1 mouse cellular context compared by ENCODE assay signal in genomic region chr15:98930017-98930734, GRCm38 (mm10).
TF ChIP-seq lines count a peak whose summit lies in the region.

No protein-coding gene starts in this region.

TF ChIP-seq in CH12.LX, 34 proteins besides CTCF, POLR2A, EP300 and RAD21:
- no peak for TF ChIP-seq MAFK (IDR thresholded peaks at IDR 0.05; ENCODE audit: insufficient replicate concordance, low read length)
- no peak for TF ChIP-seq E2F4 (IDR thresholded peaks at IDR 0.05; ENCODE audit: insufficient replicate concordance, low read depth, low read length)
- peak; percentile 76 for TF ChIP-seq CHD2 (IDR thresholded peaks at IDR 0.05; ENCODE audit: low read length)
- no peak; the same call in 1 of the 2 replicates for TF ChIP-seq SIN3A (IDR thresholded peaks at IDR 0.05; ENCODE audit: low read length)
- peak; percentile 92 for TF ChIP-seq ZMIZ1 (IDR thresholded peaks at IDR 0.05; ENCODE audit: low read depth, low read length)
- TF ChIP-seq MAZ (IDR thresholded peaks at IDR 0.05; ENCODE audit: low read depth, low read length): no peak
- TF ChIP-seq GABPA (IDR thresholded peaks at IDR 0.05; ENCODE audit: insufficient replicate concordance, low read depth, low read length): no peak
- no peak for TF ChIP-seq JUN (IDR thresholded peaks at IDR 0.05; ENCODE audit: insufficient read depth, low read depth, low read length)
- no peak for TF ChIP-seq NRF1 (IDR thresholded peaks at IDR 0.05; ENCODE audit: low read depth, low read length)
- no peak for TF ChIP-seq MAX (IDR thresholded peaks at IDR 0.05; ENCODE audit: low read length)
- no peak for TF ChIP-seq MYC (IDR thresholded peaks at IDR 0.05; ENCODE audit: low read depth, low read length)
- TF ChIP-seq MEF2A (IDR thresholded peaks at IDR 0.05; ENCODE audit: borderline replicate concordance, low read depth, low read length): no peak
- TF ChIP-seq JUND (conservative IDR thresholded peaks at IDR 0.05; ENCODE audit: low read depth, low read length): no peak
- TF ChIP-seq BHLHE40 (IDR thresholded peaks at IDR 0.05; ENCODE audit: low read depth, low read length): peak; percentile 30; the same call in 1 of the 2 replicates
- TF ChIP-seq ELF1 (IDR thresholded peaks at IDR 0.05; ENCODE audit: low read depth, low read length): peak; percentile 30; the same call in 1 of the 2 replicates
- no peak for TF ChIP-seq PAX5 (IDR thresholded peaks at IDR 0.05; ENCODE audit: low read length)
- no peak for TF ChIP-seq ZC3H11A (IDR thresholded peaks at IDR 0.05; ENCODE audit: low read depth, low read length)
- no peak for TF ChIP-seq TBP (conservative IDR thresholded peaks at IDR 0.05; ENCODE audit: low read depth, low read length)
- 0 out of 2 replicates have a peak, but pooled peaks have one; percentile 13 for TF ChIP-seq KAT2A (IDR thresholded peaks at IDR 0.05; ENCODE audit: insufficient replicate concordance, low read length)
- TF ChIP-seq ZKSCAN1 (IDR thresholded peaks at IDR 0.05; ENCODE audit: borderline replicate concordance, low read depth, low read length): no peak
- no peak for TF ChIP-seq ZNF384 (IDR thresholded peaks at IDR 0.05; ENCODE audit: low read depth, low read length)
- TF ChIP-seq POLR2AphosphoS2 (IDR thresholded peaks at IDR 0.05; ENCODE audit: low read depth, low read length): peak; percentile 99
- TF ChIP-seq ETS1 (conservative IDR thresholded peaks at IDR 0.05; ENCODE audit: low read depth, low read length): no peak
- peak; percentile 34; the same call in 1 of the 2 replicates for TF ChIP-seq MXI1 (IDR thresholded peaks at IDR 0.05; ENCODE audit: low read depth, low read length)
- peak; percentile 42 for TF ChIP-seq RCOR1 (conservative IDR thresholded peaks at IDR 0.05; ENCODE audit: low read depth, low read length)
- no peak; the same call in 1 of the 2 replicates for TF ChIP-seq SMC3 (IDR thresholded peaks at IDR 0.05; ENCODE audit: low read depth, low read length)
- no peak for TF ChIP-seq USF2 (conservative IDR thresholded peaks at IDR 0.05; ENCODE audit: low read depth, low read length)
- TF ChIP-seq IRF4 (IDR thresholded peaks at IDR 0.05; ENCODE audit: low read depth, low read length): no peak
- TF ChIP-seq CHD1 (IDR thresholded peaks at IDR 0.05; ENCODE audit: low read depth, low read length): no peak
- TF ChIP-seq NELFE (IDR thresholded peaks at IDR 0.05; ENCODE audit: low read depth, low read length): peak; percentile 15; the same call in 1 of the 2 replicates
- TF ChIP-seq USF1 (IDR thresholded peaks at IDR 0.05; ENCODE audit: low read depth, low read length): no peak
- TF ChIP-seq TCF12 (IDR thresholded peaks at IDR 0.05; ENCODE audit: low read depth, low read length): 0 out of 2 replicates have a peak, but pooled peaks have one; percentile 24
- TF ChIP-seq UBTF (IDR thresholded peaks at IDR 0.05; ENCODE audit: low read depth, low read length): no peak
- no peak for TF ChIP-seq HCFC1 (IDR thresholded peaks at IDR 0.05; ENCODE audit: low read depth, low read length)
